Mouse (Mus musculus) heart, postnatal 25 days (tissue): ENCODE measurements at regions not wholly inside any gene's neighbourhood (a gene's known extent, or its start where the extent isn't known, plus 50 kb on each side); places are given as distances from the start of the nearest gene placed in this dataset.

Experiments used
- DNase-seq: peaks from one replicate; pipeline ENCODE4 v3.0.0; 2022; ENCODE audit warnings: low spot score
- intact Hi-C: fragments of 180-260 bp; cut with DNase I; formaldehyde crosslinking; loops from one replicate; pipeline ENCODE4 v1.15.1; 2025

DNA sequence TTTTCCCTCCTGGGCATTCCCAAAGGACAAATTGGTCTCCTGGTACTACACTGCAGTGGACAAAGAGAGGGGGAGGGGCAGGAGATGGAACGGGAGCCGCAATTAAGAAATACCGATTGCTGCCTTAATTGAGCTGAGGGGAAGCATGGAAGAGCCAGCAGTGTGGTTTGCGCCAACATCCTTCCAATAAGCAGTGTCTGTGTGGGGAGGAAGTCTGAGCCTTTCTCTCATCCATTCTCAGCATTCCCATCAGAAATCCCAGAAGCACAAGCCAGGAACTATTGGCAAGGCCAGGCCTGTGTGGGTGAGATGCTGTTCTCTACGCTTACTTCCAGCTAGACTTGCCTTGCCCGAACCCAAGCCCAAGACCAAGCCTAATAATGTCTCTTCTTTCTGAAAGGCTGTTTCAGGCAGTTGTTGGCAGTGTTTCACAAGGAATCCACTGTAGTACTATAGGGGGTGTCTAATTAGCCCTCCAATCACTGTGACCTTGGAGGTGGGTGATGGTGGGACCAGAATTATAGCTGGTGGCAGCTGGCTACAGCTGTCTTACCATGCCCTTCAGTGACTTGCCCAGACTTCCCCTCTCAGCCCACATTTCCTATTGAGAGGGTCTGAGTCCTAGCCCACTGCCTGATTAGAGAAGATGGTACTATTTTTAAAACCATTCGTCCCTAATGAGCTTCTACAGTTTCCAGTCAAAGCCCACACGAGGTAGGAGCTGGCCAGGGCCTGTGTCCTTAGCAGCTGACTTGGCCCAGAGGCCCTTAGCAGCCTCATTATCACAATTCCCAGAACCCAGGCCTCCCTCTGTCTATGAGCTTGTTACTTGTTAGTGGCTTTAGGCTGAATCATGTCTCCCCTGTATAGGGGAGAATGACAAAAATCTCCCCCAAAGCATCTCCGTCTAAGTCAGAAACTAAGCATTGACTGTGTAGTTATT lies 115.1 kb upstream of the Bdnf start:
- DNase-seq: peak; percentile 27
- intact Hi-C loops: no loop called here

- DNase-seq: no peak
- intact Hi-C loops: no loop called here
These were observed 111.5 kb upstream of the Bdnf start for GRCm38 (mm10) chr2:109562996-109563395.

DNA sequence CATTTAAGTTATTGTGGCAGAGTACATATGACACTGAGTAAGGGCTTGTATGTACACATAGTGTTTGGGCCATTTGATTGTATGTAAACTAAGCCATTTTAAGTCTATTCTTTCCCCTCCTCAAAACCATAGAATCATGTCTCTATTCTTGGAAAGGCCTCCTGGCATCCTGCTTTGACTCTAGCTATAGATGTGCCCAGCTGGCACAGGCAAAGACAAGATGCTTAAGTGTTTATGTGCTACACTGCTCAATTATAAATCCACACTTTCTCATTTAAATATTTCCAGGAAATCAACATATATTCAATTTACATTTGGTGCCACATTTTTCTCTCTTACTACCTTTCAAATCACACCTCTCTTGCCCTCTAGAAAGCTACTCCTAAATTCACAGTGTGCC lies 97.6 kb upstream of the Bdnf start:
- no peak for DNase-seq
- intact Hi-C loops: no loop called here

DNA sequence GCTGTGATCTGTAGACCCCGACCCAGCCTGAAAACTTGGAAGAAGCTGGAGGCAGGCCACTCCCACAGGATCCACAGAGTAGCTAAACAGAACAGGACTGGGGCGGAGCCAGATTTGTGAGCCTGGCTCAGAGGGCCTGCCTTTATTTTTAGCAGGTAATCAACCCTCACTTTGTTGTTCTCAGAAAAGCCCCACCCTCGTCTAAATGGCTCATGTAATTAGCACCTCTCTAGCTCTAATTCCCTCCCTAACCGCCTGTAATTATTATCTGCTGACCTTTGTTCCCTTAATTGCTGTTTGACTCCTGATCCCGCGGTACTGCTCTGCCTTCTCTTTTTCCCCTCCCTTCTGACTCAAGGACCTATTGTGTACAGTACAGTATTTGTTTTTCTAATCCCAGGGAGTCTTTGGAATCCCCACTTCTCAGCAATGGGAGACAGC lies 95.6 kb upstream of the Bdnf start:
- intact Hi-C loops: no loop called here
- no peak for DNase-seq

DNA sequence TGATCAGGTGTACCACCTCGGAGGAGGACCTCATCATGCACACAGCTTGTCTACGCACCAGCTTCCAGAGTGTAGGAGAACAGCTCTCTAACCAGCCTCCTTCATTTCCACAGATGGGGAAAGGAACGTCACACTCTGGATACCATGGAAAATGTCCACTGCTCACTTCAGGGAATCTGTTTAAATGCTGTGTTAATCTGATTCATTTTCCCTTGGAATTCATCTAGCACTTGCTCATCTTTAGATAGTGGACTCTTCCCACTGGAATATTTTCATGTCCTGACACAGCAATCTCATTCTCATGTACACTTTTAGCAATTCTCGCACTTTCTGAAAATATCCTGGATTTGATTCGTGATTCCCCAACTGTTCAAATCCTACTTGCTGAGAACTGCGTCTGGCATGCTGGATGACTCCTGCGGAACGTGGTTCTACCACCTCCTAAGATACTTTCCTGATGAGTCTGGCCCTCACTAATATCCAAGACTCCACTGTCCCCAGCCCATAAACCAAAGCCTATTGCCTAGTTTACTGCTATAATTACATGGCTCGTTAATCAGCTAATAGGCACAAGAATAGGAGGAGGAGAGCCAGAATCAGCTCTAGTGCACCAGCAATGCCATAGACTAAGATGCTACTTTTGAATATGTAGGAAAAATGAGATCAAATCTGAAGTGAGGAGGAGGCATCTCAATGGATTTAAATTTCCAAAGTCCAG lies 56.0 kb upstream of the Bdnf start:
- DNase-seq: no peak
- intact Hi-C loops: no loop called here

- no peak for DNase-seq
- intact Hi-C loops: no loop called here
These were observed 54.8 kb upstream of the Bdnf start for GRCm38 (mm10) chr2:109619676-109620075.

GRCm38 (mm10) chr2:109621595-109621994 lies 52.9 kb upstream of the Bdnf start:
- no peak for DNase-seq
- intact Hi-C loops: no loop called here
